Mouse (Mus musculus) bone marrow macrophage, adult 2 months (primary cell): ENCODE results near the gene Clec3a.

Experiments used
- CTCF ChIP-seq: IDR thresholded peaks from 2 replicates; pipeline ENCODE4 v1.5.1; 2012; ENCODE audit warnings: low read depth, mild to moderate bottlenecking, low read length, moderate library complexity
- POLR2A ChIP-seq: IDR thresholded peaks from 2 replicates; pipeline ENCODE4 v1.6.1; 2012; ENCODE audit warnings: mild to moderate bottlenecking, low read depth, low read length, borderline replicate concordance

DNA sequence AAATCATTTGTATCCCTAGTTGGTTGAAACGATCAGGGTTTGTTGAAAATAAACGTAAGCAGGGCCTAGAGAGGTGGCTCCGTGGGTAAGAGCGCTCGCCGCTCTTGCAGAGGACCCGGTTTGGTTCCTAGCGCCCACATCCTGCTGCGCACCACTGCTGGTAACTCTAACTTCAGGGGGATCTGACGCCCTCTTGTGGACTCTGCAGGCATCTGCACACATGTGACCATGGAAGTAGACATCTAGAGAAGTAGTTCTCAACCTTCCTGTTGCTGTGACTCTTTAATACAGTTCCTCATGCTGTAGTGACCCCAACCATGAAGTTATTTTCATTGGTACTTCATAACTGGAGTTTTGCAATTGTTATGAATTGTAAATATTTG lies 51.3 kb downstream of the Clec3a start:
- TF ChIP-seq POLR2A (no peak), CTCF (no peak)
